Comparison of ENCODE assay signal across 13 mouse cellular contexts in genomic region chr9:32647506-32648250, GRCm38 (mm10). TPM values are rescaled to one million over a fixed set of nuclear protein-coding genes. Genes with fewer than 3 reads are reported as not detected.
DNase-seq lines count a peak whose midpoint lies in the region; ATAC-seq and TF ChIP-seq lines count a peak whose summit lies in the region.
"Had no signal": no experiment of that assay in that cellular context is flagged by ENCODE, and none has a peak within 500 bp of the region (broad histone marks: within the 10 kb centered on the region; RNA-seq: fewer than 3 reads in every experiment).

No protein-coding gene starts in this region.

- peak overlapping the region; percentile 73; the same call in 1 of the 2 replicates for H3K27ac ChIP-seq in heart, embryonic 12.5 days (ENCODE audit: poor library complexity, severe bottlenecking)
- H3K27ac ChIP-seq in kidney, embryonic 15.5 days: peak overlapping the region; percentile 90
- peak overlapping the region; percentile 5 for H3K27ac ChIP-seq in lung, postnatal 0 days (ENCODE audit: low read length)
- H3K27ac ChIP-seq: forebrain, embryonic 10.5 days; hindbrain, postnatal 0 days had no signal

- TF ChIP-seq CTCF in lung, postnatal 0 days (IDR thresholded peaks at IDR 0.05): no peak

- H3K9ac ChIP-seq in heart, embryonic 12.5 days: no peak overlapping the region
- no peak overlapping the region for H3K9ac ChIP-seq in kidney, embryonic 15.5 days
- no peak overlapping the region for H3K9ac ChIP-seq in lung, postnatal 0 days (replicated peaks; ENCODE audit: low read depth)
- H3K9ac ChIP-seq: embryonic facial prominence, embryonic 13.5 days had no signal

- H3K4me1 ChIP-seq in heart, embryonic 12.5 days (replicated peaks): peaks cover 16% of the 10 kb centered on the region
- peaks cover 39% of the 10 kb centered on the region for H3K4me1 ChIP-seq in kidney, embryonic 15.5 days
- H3K4me1 ChIP-seq in lung, postnatal 0 days (ENCODE audit: insufficient read depth, low read depth, low read length): peaks cover 18% of the 10 kb centered on the region; the same call in 1 of the 2 replicates

- 82% methylated on average over 7 of the region's 7 CpGs for WGBS in heart, embryonic 12.5 days
- 72% methylated on average over 7 of the region's 7 CpGs for WGBS in kidney, embryonic 15.5 days
- 66% methylated on average over 7 of the region's 7 CpGs for WGBS in lung, postnatal 0 days

- no peak for ATAC-seq in heart, embryonic 12.5 days (ENCODE audit: insufficient number of reproducible peaks, low FRiP score)
- no peak for ATAC-seq in kidney, embryonic 15.5 days (replicated peaks; ENCODE audit: low FRiP score)
- ATAC-seq in lung, postnatal 0 days: peak; percentile 3; the same call in 1 of the 2 replicates
- ATAC-seq: hindbrain, postnatal 0 days had no signal

- H3K36me3 ChIP-seq in heart, embryonic 12.5 days: no peaks in the 10 kb centered on the region
- no peaks in the 10 kb centered on the region for H3K36me3 ChIP-seq in kidney, embryonic 15.5 days
- no peaks in the 10 kb centered on the region for H3K36me3 ChIP-seq in lung, postnatal 0 days (ENCODE audit: insufficient read depth, low read length)
- H3K36me3 ChIP-seq: embryonic facial prominence, embryonic 13.5 days; forebrain, embryonic 10.5 days had no signal

- H3K4me2 ChIP-seq in heart, embryonic 12.5 days: no peak overlapping the region
- no peak overlapping the region for H3K4me2 ChIP-seq in kidney, embryonic 15.5 days
- no peak overlapping the region for H3K4me2 ChIP-seq in lung, postnatal 0 days (replicated peaks; ENCODE audit: low read depth, low read length)
- H3K4me2 ChIP-seq: liver, embryonic 11.5 days had no signal

- H3K9me3 ChIP-seq in heart, embryonic 12.5 days (replicated peaks): no peaks in the 10 kb centered on the region
- no peaks in the 10 kb centered on the region for H3K9me3 ChIP-seq in kidney, embryonic 15.5 days (replicated peaks)
- no peaks in the 10 kb centered on the region for H3K9me3 ChIP-seq in lung, postnatal 0 days (ENCODE audit: low read length)
- H3K9me3 ChIP-seq: embryonic facial prominence, embryonic 13.5 days; forebrain, embryonic 10.5 days had no signal

- no peak for DNase-seq in heart, adult 8-10 months (ENCODE audit: low spot score)
- no peak for DNase-seq in kidney, postnatal 36 days
- DNase-seq in lung, postnatal 0 days (ENCODE audit: low spot score): no peak
- DNase-seq in lung, postnatal 36 days: no peak
- no peak for DNase-seq in spleen, adult 18-20 months
- DNase-seq: cerebellum, adult 2 months; gastrocnemius, postnatal 10 days had no signal

- H3K4me3 ChIP-seq in heart, embryonic 12.5 days: no peak overlapping the region
- no peak overlapping the region for H3K4me3 ChIP-seq in kidney, embryonic 15.5 days (replicated peaks)
- no peak overlapping the region for H3K4me3 ChIP-seq in lung, postnatal 0 days (ENCODE audit: low read depth, low read length)
- H3K4me3 ChIP-seq: embryonic facial prominence, embryonic 13.5 days; forebrain, embryonic 10.5 days had no signal

- no peak for TF ChIP-seq EP300 in lung, postnatal 0 days (IDR thresholded peaks at IDR 0.05)

- no peaks in the 10 kb centered on the region for H3K27me3 ChIP-seq in heart, embryonic 12.5 days (replicated peaks)
- H3K27me3 ChIP-seq in kidney, embryonic 15.5 days: no peaks in the 10 kb centered on the region
- no peaks in the 10 kb centered on the region for H3K27me3 ChIP-seq in lung, postnatal 0 days (replicated peaks; ENCODE audit: insufficient read depth, low read length)

RNA-seq across cellular contexts. Expression of gene Ets1, which starts 11.7 kb away (rescaled TPM):
- 65.6 and 68.1 TPM in 2 replicates for polyA plus RNA-seq in heart, embryonic 12.5 days (2016; fragmentation: Nextera tagmentation; extraction: Ambion mirVana)
- total RNA-seq in heart, adult 8-10 months (2022): 10 to 100 TPM; 38.1 to 53.7 (median 46.6) TPM
- 66.0 and 68.4 TPM in 2 replicates for polyA plus RNA-seq in kidney, embryonic 15.5 days (2015; fragmentation: Nextera tagmentation; extraction: Ambion mirVana)
- polyA plus RNA-seq in lung, postnatal 0 days (2015; fragmentation: Nextera tagmentation; extraction: Ambion mirVana): 78.2 and 113 TPM in 2 replicates

Comparison
In these comparisons a context has a peak if more than half of its experiments do, and no peak if none do; other contexts are left out.
1. H3K27ac ChIP-seq: peak in every context shown above with its lines; median percentile 90 in kidney, embryonic 15.5 days; 73 in heart, embryonic 12.5 days; 5 in lung, postnatal 0 days.